ENCODE assay signal across 15 mouse cellular contexts in genomic region chr1:150878421-150878820, GRCm38 (mm10).
DNase-seq lines count a peak whose midpoint lies in the region; ATAC-seq lines count a peak whose summit lies in the region.
"Had no signal": no experiment of that assay in that cellular context is flagged by ENCODE, and none has a peak within 500 bp of the region (broad histone marks: within the 10 kb centered on the region; RNA-seq: fewer than 3 reads in every experiment).

No protein-coding gene starts in this region.

- H3K27ac ChIP-seq in embryonic facial prominence, embryonic 10.5 days (replicated peaks): 0 out of 2 replicates have a peak overlapping the region, but pooled peaks have one; percentile 20
- peak overlapping the region; percentile 35; the same call in 1 of the 2 replicates for H3K27ac ChIP-seq in heart, embryonic 12.5 days (ENCODE audit: poor library complexity, severe bottlenecking)
- H3K27ac ChIP-seq in hindbrain, embryonic 16.5 days (ENCODE audit: low read depth, low read length): no peak overlapping the region
- H3K27ac ChIP-seq: hindbrain, postnatal 0 days; left cerebral cortex, adult 2 months had no signal

- no peaks in the 10 kb centered on the region for H3K36me3 ChIP-seq in embryonic facial prominence, embryonic 10.5 days (replicated peaks)
- no peaks in the 10 kb centered on the region for H3K36me3 ChIP-seq in heart, embryonic 12.5 days
- no peaks in the 10 kb centered on the region for H3K36me3 ChIP-seq in hindbrain, embryonic 16.5 days (ENCODE audit: control insufficient read depth, insufficient read depth, low read length)
- H3K36me3 ChIP-seq: G1E had no signal

- no peaks in the 10 kb centered on the region for H3K27me3 ChIP-seq in embryonic facial prominence, embryonic 10.5 days (replicated peaks; ENCODE audit: low read depth, poor library complexity, severe bottlenecking)
- no peaks in the 10 kb centered on the region for H3K27me3 ChIP-seq in heart, embryonic 12.5 days (replicated peaks)
- H3K27me3 ChIP-seq in hindbrain, embryonic 16.5 days (replicated peaks; ENCODE audit: control insufficient read depth, insufficient read depth, low read length): no peaks in the 10 kb centered on the region

- intact Hi-C loops in left cerebral cortex, postnatal 25 days (cut with DNase I): no loop called here

- H3K4me1 ChIP-seq in embryonic facial prominence, embryonic 10.5 days: peaks cover 24% of the 10 kb centered on the region
- H3K4me1 ChIP-seq in heart, embryonic 12.5 days (replicated peaks): peaks cover 16% of the 10 kb centered on the region
- H3K4me1 ChIP-seq in hindbrain, embryonic 16.5 days (ENCODE audit: control insufficient read depth, insufficient read depth, low read depth, low read length): no peaks in the 10 kb centered on the region

- no peaks in the 10 kb centered on the region for H3K9me3 ChIP-seq in embryonic facial prominence, embryonic 10.5 days
- H3K9me3 ChIP-seq in heart, embryonic 12.5 days (replicated peaks): no peaks in the 10 kb centered on the region
- H3K9me3 ChIP-seq in hindbrain, embryonic 16.5 days (ENCODE audit: control insufficient read depth, low read length): no peaks in the 10 kb centered on the region
- H3K9me3 ChIP-seq: G1E had no signal

- no peak for ATAC-seq in heart, embryonic 12.5 days (ENCODE audit: insufficient number of reproducible peaks, low FRiP score)
- no peak for ATAC-seq in hindbrain, embryonic 16.5 days
- ATAC-seq: hindbrain, postnatal 0 days had no signal

- DNase-seq in heart, adult 8-10 months (ENCODE audit: low spot score): peak; percentile 21
- no peak for DNase-seq in heart, adult 9 months (ENCODE audit: low spot score in 2 of 2)
- no peak for DNase-seq in embryonic facial prominence, embryonic 10.5 days (ENCODE audit: low spot score)
- peak; percentile 59 for DNase-seq in lung, postnatal 10 days
- no peak for DNase-seq in embryo, embryonic 10 days (ENCODE audit: low spot score)
- DNase-seq in left cerebral cortex, postnatal 25 days (ENCODE audit: low spot score in 2 of 2): no peak
- DNase-seq: embryo, embryonic 11 days; gastrocnemius, postnatal 25 days; kidney, postnatal 36 days; thymus, postnatal 25 days had no signal

- no peak overlapping the region for H3K9ac ChIP-seq in heart, embryonic 12.5 days
- no peak overlapping the region for H3K9ac ChIP-seq in hindbrain, embryonic 16.5 days (ENCODE audit: low read depth, low read length)

- no peak overlapping the region for H3K4me3 ChIP-seq in embryonic facial prominence, embryonic 10.5 days
- H3K4me3 ChIP-seq in heart, embryonic 12.5 days: no peak overlapping the region
- H3K4me3 ChIP-seq in hindbrain, embryonic 16.5 days (ENCODE audit: low read length): no peak overlapping the region
- H3K4me3 ChIP-seq: left cerebral cortex, adult 2 months had no signal

- no peak overlapping the region for H3K4me2 ChIP-seq in heart, embryonic 12.5 days
- H3K4me2 ChIP-seq in hindbrain, embryonic 16.5 days (ENCODE audit: low read length): no peak overlapping the region

- 64% methylated on average over 7 of the region's 7 CpGs for WGBS in embryonic facial prominence, embryonic 10.5 days
- WGBS in heart, embryonic 12.5 days: 59% methylated on average over 7 of the region's 7 CpGs
- WGBS in hindbrain, embryonic 16.5 days: 74% methylated on average over 7 of the region's 7 CpGs

Comparison
In these comparisons a context has a peak if more than half of its experiments do, and no peak if none do; other contexts are left out.
1. DNase-seq: peak in heart, adult 8-10 months (single experiment) and lung, postnatal 10 days (single experiment); none in heart, adult 9 months (0 of 2), embryonic facial prominence, embryonic 10.5 days (single experiment), embryo, embryonic 10 days (single experiment) and left cerebral cortex, postnatal 25 days (0 of 2).